Mouse (Mus musculus) cerebellum, postnatal 25 days (tissue): ENCODE data around the gene Mcm5.
A peak's percentile ranks its signal among the peaks of the same experiment; 100 is the strongest.

ENCODE experiments used
- DNase-seq, 2 experiments: peaks; one replicate each; pipeline ENCODE4 v3.0.0; 2021; ENCODE audit warnings: mixed read lengths in 2 of 2

The Mcm5 gene

GRCm38 (mm10) chr8:75102956-75103355 lies 6.4 kb upstream of the Mcm5 start:
- no peak for DNase-seq

GRCm38 (mm10) chr8:75103376-75103878 lies 5.9 kb upstream of the Mcm5 start:
- no peak for DNase-seq

- DNase-seq: peak; percentile 82 to 89
Measured at GRCm38 (mm10) chr8:75108527-75109235, 688 bp upstream of the Mcm5 start.

GRCm38 (mm10) chr8:75110093-75110492 lies 724 bp downstream of the Mcm5 start:
- peak in 1 of 2 experiments; percentile 16 for DNase-seq

GRCm38 (mm10) chr8:75118505-75118904 lies 9.1 kb downstream of the Mcm5 start:
- no peak for DNase-seq

- DNase-seq: no peak
Measured at GRCm38 (mm10) chr8:75119287-75119686, 9.9 kb downstream of the Mcm5 start.

GRCm38 (mm10) chr8:75119747-75120146 lies 10.4 kb downstream of the Mcm5 start:
- no peak for DNase-seq

GRCm38 (mm10) chr8:75127406-75127805 lies 18.0 kb downstream of the Mcm5 start:
- no peak for DNase-seq

GRCm38 (mm10) chr8:75132485-75132884 lies 23.1 kb downstream of the Mcm5 start:
- DNase-seq: peak; percentile 64 to 83

GRCm38 (mm10) chr8:75133399-75133798 lies 24.0 kb downstream of the Mcm5 start:
- no peak for DNase-seq

- peak; percentile 70 to 83 for DNase-seq
Measured at GRCm38 (mm10) chr8:75134603-75135391, 25.4 kb downstream of the Mcm5 start.

GRCm38 (mm10) chr8:75135756-75136155 lies 26.4 kb downstream of the Mcm5 start:
- no peak for DNase-seq

- DNase-seq: no peak
Measured at GRCm38 (mm10) chr8:75136256-75136655, 26.9 kb downstream of the Mcm5 start.

- DNase-seq: no peak
Measured at GRCm38 (mm10) chr8:75137536-75137935, 28.2 kb downstream of the Mcm5 start.

GRCm38 (mm10) chr8:75150911-75151610 lies 41.7 kb downstream of the Mcm5 start:
- DNase-seq: peak; percentile 48 to 67

GRCm38 (mm10) chr8:75151743-75152142 lies 42.4 kb downstream of the Mcm5 start:
- DNase-seq: no peak

- DNase-seq: no peak
Measured at GRCm38 (mm10) chr8:75152505-75153082, 43.2 kb downstream of the Mcm5 start.

GRCm38 (mm10) chr8:75154855-75155478 lies 45.6 kb downstream of the Mcm5 start:
- DNase-seq: no peak

- no peak for DNase-seq
Measured at GRCm38 (mm10) chr8:75155740-75156322, 46.5 kb downstream of the Mcm5 start.

- DNase-seq: no peak
Measured at GRCm38 (mm10) chr8:75157471-75158230, 48.3 kb downstream of the Mcm5 start.

- peak in 1 of 2 experiments; percentile 40 for DNase-seq
Measured at GRCm38 (mm10) chr8:75169363-75169762, 60.0 kb downstream of the Mcm5 start.
